Mouse (Mus musculus) E14TG2a.4 (cell line): ENCODE data around the gene Sympk.

Source experiments
- CTCF ChIP-seq: conservative IDR thresholded peaks from 2 replicates; pipeline ENCODE4 v1.5.1; 2014; ENCODE audit warnings: low read length
- NANOG ChIP-seq: IDR thresholded peaks from 2 replicates; pipeline ENCODE4 v1.6.1; 2014; ENCODE audit warnings: borderline replicate concordance, low read length, mixed read lengths

- TF ChIP-seq CTCF (no peak), NANOG (no peak)
Measured at GRCm38 (mm10) chr7:19083701-19084100, 59.5 kb downstream of the Sympk start, which contains the start of gene Dmpk.
